Mouse (Mus musculus): ENCODE results near the gene Dclk1.

GRCm38 (mm10) chr3:55250631-55251030 lies 8.5 kb downstream of the Dclk1 start:
- TF ChIP-seq CTCF (IDR thresholded peaks at IDR 0.05; ENCODE audit: low read depth) (no peak), EP300 (IDR thresholded peaks at IDR 0.05; ENCODE audit: low read depth) (no peak)

Data from liver, embryonic 14.5 days (tissue).